Mouse (Mus musculus) forebrain, postnatal 0 days (tissue): Measurements from ENCODE around the gene Ell. TPM values are rescaled to one million over a fixed set of nuclear protein-coding genes. Genes with fewer than 3 reads are reported as not detected.

Experiments
- ATAC-seq: fragments of 200-750 bp; cut with Nextera tagmentation; 2 replicates; pipeline ENCODE4 v1.8.0; 2017; ENCODE audit warnings: mild to moderate bottlenecking, moderate library complexity
- DNase-seq: peaks from one replicate; pipeline ENCODE4 v3.0.0-alpha.2; 2015
- H3K27ac ChIP-seq: fragments of 300-500 bp; sonication (generic); 2 replicates; pipeline ENCODE4 v1.5.1; 2014; ENCODE audit warnings: low read depth, mild to moderate bottlenecking, antibody characterized with exemption, low read length, moderate library complexity, mixed read lengths
- H3K27me3 ChIP-seq: fragments of 300-500 bp; sonication (generic); 2 replicates; pipeline ENCODE4 v1.6.1; 2014; ENCODE audit warnings: mild to moderate bottlenecking, low read length, mixed read lengths; ENCODE audit not compliant: insufficient read depth
- H3K36me3 ChIP-seq: fragments of 300-500 bp; sonication (generic); 2 replicates; pipeline ENCODE4 v1.6.1; 2014; ENCODE audit warnings: mild to moderate bottlenecking, moderate library complexity; ENCODE audit not compliant: insufficient read depth
- H3K4me1 ChIP-seq: fragments of 300-500 bp; sonication (generic); 2 replicates; pipeline ENCODE4 v1.6.1; 2014; ENCODE audit warnings: antibody characterized with exemption; ENCODE audit not compliant: insufficient read depth
- H3K4me2 ChIP-seq: fragments of 300-500 bp; sonication (generic); 2 replicates; pipeline ENCODE4 v1.6.1; 2014; ENCODE audit warnings: low read depth, mild to moderate bottlenecking, moderate library complexity
- H3K4me3 ChIP-seq: fragments of 300-500 bp; sonication (generic); 2 replicates; pipeline ENCODE4 v1.5.1; 2014; ENCODE audit warnings: low read depth, low read length, mixed read lengths
- H3K9ac ChIP-seq: fragments of 300-500 bp; sonication (generic); 2 replicates; pipeline ENCODE4 v1.6.1; 2014; ENCODE audit warnings: mild to moderate bottlenecking
- H3K9me3 ChIP-seq: fragments of 300-500 bp; sonication (generic); 2 replicates; pipeline ENCODE4 v1.6.1; 2016; ENCODE audit warnings: low read length
- CTCF ChIP-seq: sonication (generic); IDR thresholded peaks from 2 replicates; pipeline ENCODE4 v1.5.1; 2016; ENCODE audit warnings: antibody characterized with exemption, control low read depth, low read depth
- WGBS: fragments of 180-500 bp; shearing (Covaris S2); extraction: QIAGEN DNeasy Blood & Tissue Kit; methylation state at CpG from one replicate; pipeline ENCODE4 v1.1.7; 2014; 5-methylcytosine and 5-hydroxymethylcytosine counted together
- polyA plus RNA-seq: library from polyadenylated mRNA; unstranded; fragments of >200 nt; fragmentation: Nextera tagmentation; extraction: Ambion mirVana; gene quantifications from 2 replicates; pipeline ENCODE4 v1.2.1, GENCODE M21; 2015
- total RNA-seq: library from RNA; depleted of rRNA; stranded (reverse); fragments of >200 nt; gene quantifications from 2 replicates; pipeline ENCODE4 v1.2.3, GENCODE M21; 2014

Ell gene
- total and polyA plus RNA-seq, 2 experiments from 2014 or later = 11.0 to 16.2 TPM

GRCm38 (mm10) chr8:70627041-70627440, 87.8 kb downstream of the Ell start:
- Histone ChIP-seq H3K9ac (no peak overlapping the region), H3K36me3 (no peaks in the 10 kb centered on the region), H3K9me3 (no peaks in the 10 kb centered on the region), H3K4me2 (no peak overlapping the region), H3K4me3 (no peak overlapping the region), H3K27ac (no peak overlapping the region), H3K4me1 (0 out of 2 replicates have a peak, but pooled peaks cover 3% of the 10 kb centered on the region), H3K27me3 (no peaks in the 10 kb centered on the region; the same call in 1 of the 2 replicates)
- no peak for TF ChIP-seq CTCF
- ATAC-seq (no peak), DNase-seq (no peak)
- WGBS = 78% methylated on average over 5 of the region's 5 CpGs

DNA sequence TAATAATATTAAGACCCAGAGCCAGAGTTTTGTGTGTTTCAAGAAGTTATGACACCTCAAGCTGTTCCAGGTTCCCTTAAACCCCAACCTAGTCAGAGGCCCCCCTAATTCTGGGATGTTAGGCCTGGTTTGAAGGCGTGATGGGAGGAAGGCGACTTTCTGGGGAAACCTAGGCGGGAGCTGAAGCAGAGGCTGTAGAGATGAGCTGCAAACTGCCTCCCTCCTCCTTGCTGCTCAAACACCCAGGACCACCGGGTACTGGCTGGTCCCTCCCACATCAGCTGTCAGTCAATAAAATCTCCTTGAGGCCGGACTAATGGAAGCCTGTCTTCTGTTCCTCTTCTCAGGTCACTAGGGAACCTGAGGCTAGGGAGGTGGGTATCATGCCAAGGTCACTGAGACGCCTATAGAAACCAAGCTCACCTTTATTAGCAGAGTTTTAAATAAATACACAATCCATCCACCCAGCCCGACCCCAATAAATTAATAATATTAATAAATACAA, 89.8 kb downstream of the Ell start:
- no peaks in the 10 kb centered on the region for H3K36me3 ChIP-seq
- DNase-seq (no peak), ATAC-seq (no peak)
- H3K27me3 ChIP-seq = no peaks in the 10 kb centered on the region; the same call in 1 of the 2 replicates
- H3K4me3 ChIP-seq = peak overlapping the region; percentile 40
- no peaks in the 10 kb centered on the region for H3K9me3 ChIP-seq
- H3K4me2 ChIP-seq = peak overlapping the region; percentile 60
- TF ChIP-seq CTCF = no peak
- H3K4me1 ChIP-seq = 0 out of 2 replicates have a peak, but pooled peaks cover 3% of the 10 kb centered on the region
- WGBS = 61% methylated on average over 7 of the region's 7 CpGs
- H3K9ac ChIP-seq = peak overlapping the region; percentile 53
- H3K27ac ChIP-seq = peak overlapping the region; percentile 74; the same call in 1 of the 2 replicates

- peak; percentile 100 for TF ChIP-seq CTCF
- WGBS = 2% methylated on average over 60 of the region's 60 CpGs
- H3K4me3 ChIP-seq = peak overlapping the region; percentile 40
- H3K27me3 ChIP-seq = no peaks in the 10 kb centered on the region; the same call in 1 of the 2 replicates
- ATAC-seq (peak; percentile 97), DNase-seq (peak; percentile 95)
- H3K9ac ChIP-seq = peak overlapping the region; percentile 53
- 0 out of 2 replicates have a peak, but pooled peaks cover 3% of the 10 kb centered on the region for H3K4me1 ChIP-seq
- H3K9me3 ChIP-seq = no peaks in the 10 kb centered on the region
- peak overlapping the region; percentile 60 for H3K4me2 ChIP-seq
- peak overlapping the region; percentile 74 for H3K27ac ChIP-seq
- no peaks in the 10 kb centered on the region for H3K36me3 ChIP-seq
These were observed 90.6 kb downstream of the Ell start for GRCm38 (mm10) chr8:70629574-70630531.

GRCm38 (mm10) chr8:70630532-70631381, 91.5 kb downstream of the Ell start:
- H3K9ac ChIP-seq = no peak overlapping the region
- 0 out of 2 replicates have a peak, but pooled peaks have one; percentile 7 for ATAC-seq
- H3K4me2 ChIP-seq = peak overlapping the region; percentile 60; the same call in 1 of the 2 replicates
- no peaks in the 10 kb centered on the region for H3K9me3 ChIP-seq
- H3K27me3 ChIP-seq = no peaks in the 10 kb centered on the region; the same call in 1 of the 2 replicates
- DNase-seq = peak; percentile 11
- no peak overlapping the region for H3K27ac ChIP-seq
- TF ChIP-seq CTCF = no peak
- WGBS = 18% methylated on average over 22 of the region's 22 CpGs
- 0 out of 2 replicates have a peak, but pooled peaks cover 3% of the 10 kb centered on the region for H3K4me1 ChIP-seq
- H3K4me3 ChIP-seq = no peak overlapping the region
- H3K36me3 ChIP-seq = no peaks in the 10 kb centered on the region

- Histone ChIP-seq H3K27ac (no peak overlapping the region), H3K9me3 (no peaks in the 10 kb centered on the region), H3K9ac (no peak overlapping the region), H3K27me3 (no peaks in the 10 kb centered on the region; the same call in 1 of the 2 replicates), H3K4me1 (0 out of 2 replicates have a peak, but pooled peaks cover 3% of the 10 kb centered on the region), H3K4me2 (no peak overlapping the region), H3K36me3 (no peaks in the 10 kb centered on the region), H3K4me3 (no peak overlapping the region)
- ATAC-seq (no peak), DNase-seq (no peak)
- no peak for TF ChIP-seq CTCF
- WGBS = 24% methylated on average over 24 of the region's 24 CpGs
These were observed 92.2 kb downstream of the Ell start for GRCm38 (mm10) chr8:70631436-70631835.

DNA sequence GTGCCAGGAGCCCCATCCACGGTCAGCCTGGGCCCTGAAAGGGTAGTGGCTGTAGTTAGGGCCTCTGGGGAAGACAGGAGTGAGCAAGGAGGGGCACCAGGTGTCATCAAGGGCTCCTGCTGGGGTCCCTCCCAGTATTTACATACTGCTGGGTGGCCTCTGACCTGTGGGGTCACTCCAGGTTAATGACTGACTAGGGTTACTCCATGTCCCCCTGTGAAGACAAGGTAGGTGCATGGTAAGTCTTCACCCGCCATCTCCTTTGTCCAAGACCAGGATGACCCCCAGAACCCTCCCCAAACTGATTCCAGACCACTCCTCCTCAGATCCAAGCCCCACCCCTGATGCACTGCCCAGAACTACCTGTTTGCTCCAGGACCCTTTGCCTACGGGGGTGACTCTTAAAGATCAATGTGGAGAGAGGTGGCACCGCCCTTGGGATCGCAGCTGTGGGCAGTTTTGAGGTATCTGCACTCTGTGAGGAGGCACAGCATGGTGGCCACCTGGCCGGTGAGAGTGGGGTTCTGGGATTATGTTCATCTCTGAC, 93.2 kb downstream of the Ell start, which contains the start of gene Gdf15:
Gene Gdf15, minus strand, starts transcription at position 111 of the 547 bp plus-strand sequence.
- ATAC-seq (no peak), DNase-seq (no peak)
- Histone ChIP-seq H3K27ac (no peak within 1 kb of the TSS), H3K4me1 (0 out of 2 replicates have a peak, but pooled peaks cover 3% of the 10 kb centered on the region), H3K27me3 (no peaks in the 10 kb centered on the region; the same call in 1 of the 2 replicates), H3K9me3 (no peaks in the 10 kb centered on the region), H3K4me2 (no peak within 1 kb of the TSS), H3K36me3 (no peaks in the 10 kb centered on the region), H3K9ac (no peak within 1 kb of the TSS; the same call in 1 of the 2 replicates), H3K4me3 (no peak within 1 kb of the TSS)
- 85% methylated on average over 6 of the region's 6 CpGs for WGBS
- TF ChIP-seq CTCF = no peak
